Mouse (Mus musculus): ENCODE measurements around the gene Bdh2.

- TF ChIP-seq POLR2A (IDR thresholded peaks at IDR 0.05; ENCODE audit: insufficient read length, low read depth): no peak
- TF ChIP-seq CEBPB (IDR thresholded peaks at IDR 0.05; ENCODE audit: insufficient read depth, poor library complexity, severe bottlenecking): no peak
- no peak for TF ChIP-seq TCF12 (IDR thresholded peaks at IDR 0.05; ENCODE audit: insufficient read depth, poor library complexity, severe bottlenecking)
- TF ChIP-seq E2F4 (IDR thresholded peaks at IDR 0.05; ENCODE audit: insufficient read depth): no peak
- TF ChIP-seq SRF (IDR thresholded peaks at IDR 0.05; ENCODE audit: control insufficient read depth, insufficient read length, low read depth): no peak
- TF ChIP-seq USF1 (IDR thresholded peaks at IDR 0.05; ENCODE audit: low read depth): no peak
- no peak for TF ChIP-seq MYOD1 (IDR thresholded peaks at IDR 0.05; ENCODE audit: control insufficient read depth in 1 of 3, insufficient read length in 2 of 3, low read depth in 2 of 3)
- no peak for TF ChIP-seq MAX (IDR thresholded peaks at IDR 0.05; ENCODE audit: low read depth)
- no peak for TF ChIP-seq TCF3 (IDR thresholded peaks at IDR 0.05; ENCODE audit: insufficient read length, low read depth)
- no peak for TF ChIP-seq POLR2AphosphoS2 (IDR thresholded peaks at IDR 0.05; ENCODE audit: insufficient read length, low read depth)
- no peak for TF ChIP-seq MYOG (IDR thresholded peaks at IDR 0.05; ENCODE audit: control insufficient read depth in 1 of 3, insufficient read depth in 1 of 3, insufficient read length in 2 of 3, low read depth in 2 of 3)
- TF ChIP-seq REST (IDR thresholded peaks at IDR 0.05; ENCODE audit: insufficient read depth, insufficient read length): no peak
These were observed 29.2 kb upstream of the Bdh2 start for GRCm38 (mm10) chr3:135251825-135252224.
